Mouse (Mus musculus) gastrocnemius, adult 2 months (tissue): ENCODE results near the gene Artn. TPM values are rescaled to one million over a fixed set of nuclear protein-coding genes. Genes with fewer than 3 reads are reported as not detected.
A peak's percentile ranks its signal among the peaks of the same experiment; 100 is the strongest.

Experiments used
- DNase-seq: peaks from one replicate; pipeline ENCODE4 v3.0.0; 2022
- H3K27ac ChIP-seq: fragments of 200-600 bp; 2 replicates; pipeline ENCODE4 v1.8.1; 2022; ENCODE audit warnings: mild to moderate bottlenecking
- H3K4me3 ChIP-seq: fragments of 200-600 bp; 2 replicates; pipeline ENCODE4 v1.8.1; 2022; ENCODE audit warnings: mild to moderate bottlenecking, moderate library complexity
- CTCF ChIP-seq: fragments of 200-600 bp; IDR thresholded peaks from 2 replicates; pipeline ENCODE4 v1.8.1; 2022; ENCODE audit warnings: antibody characterized with exemption, mild to moderate bottlenecking, moderate library complexity
- intact Hi-C: fragments of 180-260 bp; cut with DNase I; formaldehyde crosslinking; loops from one replicate; pipeline ENCODE4 v1.15.1; 2025
- total RNA-seq, 2 experiments: library from RNA; stranded (reverse); gene quantifications; 2 replicates each; pipeline ENCODE4 v1.2.3; 2021

Gene Artn
- total RNA-seq, 2 experiments from 2014 or later, result 0.25 to 0.46 TPM

DNA sequence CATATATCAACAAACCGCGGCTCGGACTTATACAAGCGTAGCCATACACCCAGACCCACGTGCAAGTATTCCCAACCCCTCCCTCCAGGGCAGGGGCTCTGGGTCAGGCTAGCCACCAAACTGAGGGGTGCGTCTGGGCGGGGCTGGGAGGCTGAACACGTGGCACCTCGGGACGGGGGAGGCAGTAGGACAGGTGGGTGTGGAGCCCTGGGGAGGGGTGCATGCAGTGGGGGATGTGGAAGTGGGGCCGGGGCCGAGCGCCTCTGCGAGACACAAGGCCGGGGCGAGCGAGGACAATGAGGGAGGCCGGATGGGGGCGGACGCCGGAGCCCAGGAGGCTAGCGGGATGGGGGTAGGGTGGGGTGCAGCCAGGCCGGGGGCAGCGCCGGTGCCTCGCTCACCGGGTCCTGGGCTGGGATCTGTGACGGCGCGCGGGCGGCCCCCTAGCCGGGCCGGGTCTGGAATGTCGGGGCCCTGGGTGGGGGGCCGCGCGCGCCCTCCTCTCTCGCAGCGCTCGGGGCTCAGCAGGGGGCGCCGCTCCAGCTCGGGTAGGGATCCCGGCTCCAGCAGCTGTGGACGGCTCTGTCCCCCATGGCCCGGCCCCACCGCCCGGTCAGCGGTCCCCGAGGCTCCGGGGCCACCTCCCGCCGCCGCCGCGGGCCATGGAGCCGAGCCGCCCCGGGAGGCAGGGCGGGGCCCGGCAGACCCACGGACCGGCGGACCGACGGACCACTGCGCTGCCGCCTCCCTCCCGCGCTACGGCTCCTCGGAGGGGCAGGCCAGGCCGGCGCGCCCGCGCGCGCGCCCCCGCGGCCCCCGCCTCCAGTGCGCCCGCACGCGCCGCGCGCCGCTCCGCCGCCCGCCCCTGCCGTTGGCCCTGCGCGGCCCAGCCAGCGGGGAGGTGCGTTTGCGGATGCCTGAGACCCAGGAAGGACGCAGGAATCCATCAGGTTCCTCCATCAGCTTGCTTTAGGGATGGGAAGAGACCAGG, 46.6 kb downstream of the Artn start, which contains the start of gene B4galt2:
TSS of gene B4galt2 (minus strand) at position 787 of the 991 bp plus-strand sequence.
- peak; percentile 75 for DNase-seq
- peak; percentile 47 for TF ChIP-seq CTCF
- intact Hi-C loops, result no loop called here
- Histone ChIP-seq H3K4me3 (peak within 1 kb of the TSS; percentile 84), H3K27ac (peak within 1 kb of the TSS; percentile 68)

DNA sequence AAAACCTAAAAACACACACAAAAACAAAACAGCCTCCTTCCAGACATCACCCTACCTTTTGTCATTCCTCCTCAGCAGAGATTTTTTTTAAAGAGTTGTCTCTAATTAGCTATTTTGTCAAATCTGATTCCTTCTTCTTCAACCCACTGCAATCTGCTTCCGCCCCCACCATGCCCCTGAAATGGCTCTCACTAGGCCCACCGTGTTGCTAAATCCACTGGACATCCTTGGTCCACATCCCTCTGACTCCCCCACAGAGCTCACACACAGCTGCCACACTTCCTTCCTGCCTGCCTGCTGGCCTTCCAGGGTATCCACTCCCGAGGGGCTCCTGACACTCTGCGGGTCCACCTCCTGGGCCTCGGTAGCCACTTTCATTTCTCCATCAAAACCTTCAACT, 50.9 kb downstream of the Artn start:
- intact Hi-C loops, result no loop called here
- Histone ChIP-seq H3K4me3 (no peak overlapping the region), H3K27ac (no peak overlapping the region)
- no peak for TF ChIP-seq CTCF
- DNase-seq, result no peak

DNA sequence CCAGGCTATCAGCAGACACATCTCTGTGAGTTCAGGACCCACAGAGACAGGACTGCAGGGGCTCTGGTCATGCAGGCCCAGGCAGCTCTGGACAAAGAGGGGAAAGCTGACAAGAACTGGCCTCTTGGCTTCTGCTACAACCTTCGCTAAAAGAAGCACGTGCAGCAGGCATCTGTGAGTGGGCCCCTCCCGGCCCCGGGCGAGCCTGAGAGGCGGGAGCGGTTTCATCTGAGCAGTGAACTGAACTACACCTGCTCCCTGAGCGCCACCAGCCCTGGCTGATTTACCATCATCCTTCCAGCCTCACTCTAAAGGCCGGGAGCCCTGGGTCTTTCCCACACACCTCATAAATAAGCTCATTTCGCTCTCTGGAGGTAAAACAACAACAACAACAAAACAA, 51.3 kb downstream of the Artn start:
- Histone ChIP-seq H3K4me3 (no peak overlapping the region), H3K27ac (no peak overlapping the region)
- no peak for TF ChIP-seq CTCF
- no peak for DNase-seq
- intact Hi-C loops, result no loop called here

Other genes starting within 250 kb of the Artn start
- gene Dmap1, start 247.5 kb downstream of the Artn start, total RNA-seq, result 10 to 100 TPM; 15.1 to 17.5 TPM
- gene Gm12845, start 205.4 kb downstream of the Artn start, total RNA-seq, result not detected
- not detected for gene Klf17, start 164.1 kb downstream of the Artn start, total RNA-seq
- 1 to 10 TPM; 5.0 to 7.0 TPM for gene Slc6a9, start 95.3 kb downstream of the Artn start, total RNA-seq
- gene Ccdc24, start 57.2 kb downstream of the Artn start, total RNA-seq, result under 1 TPM in 1 of 2 experiments, not detected in 1; 0.08 TPM
- gene B4galt2, start 46.3 kb downstream of the Artn start, total RNA-seq, result 1 to 10 TPM; 1.4 to 2.2 TPM
- 10 to 100 TPM; 81.4 to 83.9 TPM for gene Atp6v0b, start 42.4 kb downstream of the Artn start, total RNA-seq
- gene Dph2, start 37.7 kb downstream of the Artn start, total RNA-seq, result 1 to 10 TPM; 2.4 to 3.2 TPM
- gene Ipo13, start 14.8 kb downstream of the Artn start, total RNA-seq, result 100 to 1,000 TPM; 267 to 281 TPM
- 10 to 100 TPM; 73.4 to 75.0 TPM for gene St3gal3, start 205.2 kb upstream of the Artn start, total RNA-seq